Mouse (Mus musculus) common myeloid progenitor, adult 5-6 weeks (primary cell): Measurements from ENCODE around the gene Tomt. TPM values are rescaled to one million over a fixed set of nuclear protein-coding genes. Genes with fewer than 3 reads are reported as not detected.

Experiments
- ATAC-seq: replicated peaks from 2 replicates; pipeline ENCODE4 v1.8.0; 2016; ENCODE audit warnings: low read depth, mild to moderate bottlenecking, moderate TSS enrichment, inconsistent platforms; ENCODE audit not compliant: poor library complexity, severe bottlenecking
- total RNA-seq: library from RNA; stranded (forward); fragments of 200-1000, 187-1606 nt; gene quantifications from 2 replicates; pipeline ENCODE4 v1.2.3, GENCODE M21; 2017

The Tomt gene
- total RNA-seq, 1 experiment from 2014 or later, result 0.91 TPM

- ATAC-seq, result 0 out of 2 replicates have a peak, but pooled peaks have one; percentile 25
These were observed 42.7 kb downstream of the Tomt start, which contains the start of gene Anapc15 for GRCm38 (mm10) chr7:101863415-101863814. Gene Anapc15, plus strand, starts transcription at chr7:101863715.

GRCm38 (mm10) chr7:101862291-101862690 lies 43.9 kb downstream of the Tomt start:
- ATAC-seq, result no peak

- ATAC-seq, result no peak
These were observed 45.2 kb downstream of the Tomt start for GRCm38 (mm10) chr7:101860978-101861377.

GRCm38 (mm10) chr7:101858362-101858761 lies 47.8 kb downstream of the Tomt start:
- no peak for ATAC-seq

GRCm38 (mm10) chr7:101857094-101857493 lies 49.1 kb downstream of the Tomt start, which contains the start of gene Folr2:
Gene Folr2, minus strand, starts transcription at chr7:101857194.
- 0 out of 2 replicates have a peak, but pooled peaks have one; percentile 22 for ATAC-seq

- ATAC-seq, result no peak
These were observed 52.3 kb downstream of the Tomt start for GRCm38 (mm10) chr7:101853816-101854215.

GRCm38 (mm10) chr7:101852846-101853245 lies 53.3 kb downstream of the Tomt start:
- no peak for ATAC-seq

- ATAC-seq, result peak; percentile 59
These were observed 54.5 kb downstream of the Tomt start for GRCm38 (mm10) chr7:101851689-101852088.

Other genes starting within 250 kb of the Tomt start
- 29.2 TPM in 2 replicates for gene Clpb, start 242.7 kb downstream of the Tomt start, total RNA-seq
- not detected in 2 replicates for gene Phox2a, start 88.0 kb downstream of the Tomt start, total RNA-seq
- 1.0 and 1.8 TPM in 2 replicates for gene Inppl1, start 68.1 kb downstream of the Tomt start, total RNA-seq
- not detected in 2 replicates for gene Folr2, start 49.2 kb downstream of the Tomt start, total RNA-seq
- gene Anapc15, start 42.6 kb downstream of the Tomt start, total RNA-seq, result 62.0 and 107 TPM in 2 replicates
- not detected in 2 replicates for gene Folr1, start 35.6 kb downstream of the Tomt start, total RNA-seq
- 66.9 and 67.0 TPM in 2 replicates for gene Lamtor1, start 455 bp downstream of the Tomt start, total RNA-seq
- gene Lrrc51, start 27.5 kb upstream of the Tomt start, total RNA-seq, result 1.7 and 3.9 TPM in 2 replicates
- gene Numa1, start 27.8 kb upstream of the Tomt start, total RNA-seq, result 251 and 297 TPM in 2 replicates
- 1.9 and 3.5 TPM in 2 replicates for gene Il18bp, start 112.3 kb upstream of the Tomt start, total RNA-seq
- 6.6 and 13.2 TPM in 2 replicates for gene Rnf121, start 159.1 kb upstream of the Tomt start, total RNA-seq
- gene Xndc1, start 159.2 kb upstream of the Tomt start, total RNA-seq, result 27.5 and 43.1 TPM in 2 replicates
- 0.68 and 0.69 TPM in 2 replicates for gene Xntrpc, start 159.4 kb upstream of the Tomt start, total RNA-seq
- 0.69 and 1.3 TPM in 2 replicates for gene Trpc2, start 176.8 kb upstream of the Tomt start, total RNA-seq
- 0.15 TPM in 1 of 2 replicates, not detected in the other for gene Art1, start 195.4 kb upstream of the Tomt start, total RNA-seq
- gene Art5, start 203.1 kb upstream of the Tomt start, total RNA-seq, result 0.14 TPM in 1 of 2 replicates, not detected in the other
- 0.50 TPM in 1 of 2 replicates, not detected in the other for gene Chrna10, start 210.5 kb upstream of the Tomt start, total RNA-seq